Mouse (Mus musculus): ENCODE data around the gene Zfp503. TPM values are rescaled to one million over a fixed set of nuclear protein-coding genes. Genes with fewer than 3 reads are reported as not detected.
A peak's percentile ranks its signal among the peaks of the same experiment; 100 is the strongest.

The Zfp503 gene
- polyA plus RNA-seq, 1 experiment = 0.02 TPM

DNA sequence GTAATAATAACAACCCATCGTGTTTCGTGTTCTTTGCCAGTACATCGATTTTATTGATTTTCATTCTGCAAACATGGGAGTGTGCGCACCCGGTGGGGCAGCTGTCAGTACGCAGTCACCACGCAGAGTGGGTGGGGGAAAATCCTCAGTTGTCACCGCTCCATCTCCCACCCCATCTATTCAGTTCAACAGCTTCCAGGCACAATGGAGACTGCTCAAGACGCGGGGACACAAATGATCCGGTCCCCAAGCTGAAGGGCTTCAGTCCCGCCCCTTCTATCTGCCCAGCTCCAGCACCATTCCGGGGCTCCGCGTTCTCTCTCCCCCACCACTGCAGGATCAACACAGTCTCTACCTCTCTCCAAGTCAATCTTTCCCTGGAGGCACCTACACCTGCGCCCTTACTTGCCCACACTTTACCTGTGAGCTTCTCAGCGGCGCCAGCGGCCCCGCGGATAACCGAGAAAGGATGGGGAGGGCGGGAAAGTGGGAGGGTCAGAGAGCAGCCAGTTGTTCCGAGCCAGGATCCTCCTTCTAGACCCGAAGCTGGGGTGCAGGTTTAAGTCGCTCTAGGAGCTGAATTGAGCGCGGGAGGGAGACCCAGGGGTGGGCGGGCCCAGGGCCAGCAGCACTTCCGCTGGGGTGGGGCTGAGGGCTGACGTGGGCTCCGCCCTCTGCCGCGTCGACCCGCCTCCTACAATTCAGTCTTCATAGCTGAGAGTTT lies 5.8 kb upstream of the Zfp503 start:
- Histone ChIP-seq H3K9me3 (ENCODE audit: control insufficient read depth, low read length) (peaks cover 3% of the 10 kb centered on the region; the same call in 1 of the 2 replicates), H3K4me1 (ENCODE audit: control insufficient read depth) (peaks cover 7% of the 10 kb centered on the region), H3K27me3 (ENCODE audit: control insufficient read depth) (peaks cover 76% of the 10 kb centered on the region), H3K36me3 (ENCODE audit: control insufficient read depth) (no peaks in the 10 kb centered on the region), H3K4me3 (replicated peaks) (peak overlapping the region; percentile 49)
- TF ChIP-seq TAL1 (IDR thresholded peaks at IDR 0.05; ENCODE audit: low read length) (no peak), GATA1 (IDR thresholded peaks at IDR 0.05; ENCODE audit: low read length) (no peak)

DNA sequence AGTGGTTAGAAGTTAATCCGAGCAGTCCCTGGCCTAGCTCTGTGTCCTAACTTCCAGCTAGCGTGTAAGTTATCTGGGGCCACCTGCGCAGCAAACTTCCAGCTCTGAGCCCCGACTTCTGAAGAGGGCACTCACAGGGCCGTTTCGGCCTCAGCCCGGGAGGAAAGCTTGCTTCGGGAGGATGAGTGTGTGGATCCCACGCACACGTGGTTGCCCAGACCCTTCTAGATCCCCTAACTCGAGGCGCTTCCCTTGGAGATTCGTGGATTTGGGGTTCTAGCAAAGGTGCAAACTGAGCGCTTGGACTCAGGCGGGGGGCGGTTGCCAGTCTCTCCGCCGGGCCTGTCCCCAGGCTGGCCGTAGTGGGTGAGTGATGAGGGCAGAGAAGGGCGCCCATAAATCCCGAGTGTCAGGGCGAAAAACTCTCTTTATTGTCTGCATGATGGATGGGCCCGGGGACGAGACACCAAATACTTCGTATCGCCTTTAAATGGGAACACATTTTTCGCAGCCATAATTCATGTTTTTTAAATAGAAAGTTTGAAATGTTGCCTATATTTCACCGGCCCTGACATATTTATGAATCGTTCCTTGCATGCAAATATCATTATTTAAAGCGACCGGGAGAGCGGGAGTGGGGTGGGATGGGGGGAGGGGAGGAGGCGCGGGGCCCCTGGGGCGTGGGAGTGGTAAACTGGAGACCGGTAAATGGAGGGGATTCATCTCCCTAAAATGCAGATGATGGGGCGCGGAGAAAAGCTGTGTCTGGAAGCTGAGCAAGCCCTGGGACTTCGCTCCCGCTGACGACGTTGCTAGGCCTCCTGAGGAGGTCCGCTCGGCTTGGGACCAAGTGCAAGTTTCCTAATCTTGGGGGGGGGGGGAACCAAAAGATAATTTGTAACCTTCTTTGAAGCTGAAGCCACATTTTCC lies 4.9 kb upstream of the Zfp503 start:
- no peak for TF ChIP-seq GATA1 (IDR thresholded peaks at IDR 0.05; ENCODE audit: low read length)
- no peak for TF ChIP-seq TAL1 (IDR thresholded peaks at IDR 0.05; ENCODE audit: low read length)
- no peak overlapping the region for H3K4me3 ChIP-seq (replicated peaks)

DNA sequence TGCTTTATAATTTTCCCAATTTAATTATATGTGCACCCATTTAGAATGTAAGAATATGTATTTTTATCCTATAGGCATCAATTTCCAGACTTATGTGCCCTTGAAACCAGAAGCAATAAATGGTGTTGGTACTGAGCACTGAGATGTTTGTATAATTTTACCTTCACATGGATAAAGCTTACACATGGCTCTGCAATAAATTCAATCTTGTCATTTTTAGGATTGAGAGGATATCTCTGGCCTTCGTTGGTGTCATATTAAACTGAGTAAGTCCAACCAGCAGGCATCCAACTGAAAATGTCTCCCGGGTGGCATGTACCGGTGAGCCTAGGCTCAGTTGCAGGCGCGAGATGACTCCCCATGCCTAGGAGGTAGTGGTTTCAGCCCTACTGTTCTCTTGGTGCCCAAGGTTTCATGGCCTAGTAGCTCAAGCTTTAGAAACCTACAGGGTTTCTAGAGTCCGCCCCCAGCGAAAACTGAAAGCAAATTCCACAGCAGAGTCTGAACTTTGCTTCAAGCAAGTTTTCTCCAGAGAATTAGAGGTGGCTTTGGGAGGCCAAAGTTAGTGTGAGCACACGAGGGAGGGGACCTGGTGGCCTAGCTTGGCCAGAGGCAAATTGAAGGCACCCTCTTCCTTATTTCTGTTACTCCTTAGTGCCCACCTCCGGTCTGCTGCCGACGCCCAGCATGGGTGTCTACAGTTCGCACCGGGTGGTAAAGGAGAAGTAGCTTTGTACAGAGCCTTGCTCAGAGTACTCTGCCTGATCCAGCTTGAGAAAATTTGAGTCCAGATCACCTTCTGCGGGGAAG lies 4.1 kb upstream of the Zfp503 start:
- Histone ChIP-seq H3K27me3 (ENCODE audit: control insufficient read depth) (peaks cover 90% of the 10 kb centered on the region), H3K9me3 (ENCODE audit: control insufficient read depth, low read length) (peaks cover 3% of the 10 kb centered on the region; the same call in 1 of the 2 replicates), H3K4me3 (replicated peaks) (no peak overlapping the region), H3K36me3 (ENCODE audit: control insufficient read depth) (no peaks in the 10 kb centered on the region), H3K4me1 (ENCODE audit: control insufficient read depth) (peaks cover 7% of the 10 kb centered on the region)
- TF ChIP-seq TAL1 (IDR thresholded peaks at IDR 0.05; ENCODE audit: low read length) (no peak), GATA1 (IDR thresholded peaks at IDR 0.05; ENCODE audit: low read length) (no peak)

More for the DNA sequence above, 4.9 kb upstream of the Zfp503 start:
- Histone ChIP-seq H3K4me1 (ENCODE audit: control insufficient read depth) (peaks cover 7% of the 10 kb centered on the region), H3K27me3 (ENCODE audit: control insufficient read depth) (peaks cover 81% of the 10 kb centered on the region), H3K9me3 (ENCODE audit: control insufficient read depth, low read length) (peaks cover 3% of the 10 kb centered on the region; the same call in 1 of the 2 replicates), H3K36me3 (ENCODE audit: control insufficient read depth) (no peaks in the 10 kb centered on the region)

DNA sequence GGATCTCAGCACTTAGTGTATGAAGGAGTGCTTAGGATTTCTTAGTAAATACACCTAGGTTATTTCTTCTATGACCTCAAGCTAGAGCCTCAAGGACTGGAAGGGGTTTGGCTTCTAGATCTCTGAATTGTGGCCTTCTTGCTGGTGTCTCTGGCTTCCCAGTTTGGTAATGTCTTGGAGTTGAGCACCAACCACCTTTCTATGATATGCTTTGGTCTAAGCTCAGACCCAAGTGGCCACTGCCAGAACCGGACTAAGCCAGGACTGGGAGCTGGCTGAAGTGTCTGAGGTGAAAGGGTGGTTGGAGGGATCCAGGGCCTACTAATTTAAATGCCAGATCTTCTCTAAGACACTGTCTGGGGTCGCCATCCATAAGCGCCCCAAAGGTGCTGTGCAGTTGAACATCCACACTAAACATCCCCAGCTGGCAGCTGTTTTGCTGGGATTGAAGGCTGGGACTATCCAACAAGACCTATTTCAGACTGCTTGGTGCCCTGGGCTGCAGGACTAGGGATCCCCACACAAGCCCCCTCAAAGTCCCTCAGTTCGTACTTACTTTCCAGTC lies 3.0 kb upstream of the Zfp503 start:
- peaks cover 7% of the 10 kb centered on the region for H3K4me1 ChIP-seq (ENCODE audit: control insufficient read depth)
- TF ChIP-seq TAL1 (IDR thresholded peaks at IDR 0.05; ENCODE audit: low read length) (no peak), GATA1 (IDR thresholded peaks at IDR 0.05; ENCODE audit: low read length) (no peak)
- H3K27me3 ChIP-seq (ENCODE audit: control insufficient read depth) = peaks cover 97% of the 10 kb centered on the region
- H3K4me3 ChIP-seq (replicated peaks) = no peak overlapping the region
- peaks cover 3% of the 10 kb centered on the region; the same call in 1 of the 2 replicates for H3K9me3 ChIP-seq (ENCODE audit: control insufficient read depth, low read length)
- H3K36me3 ChIP-seq (ENCODE audit: control insufficient read depth) = no peaks in the 10 kb centered on the region

DNA sequence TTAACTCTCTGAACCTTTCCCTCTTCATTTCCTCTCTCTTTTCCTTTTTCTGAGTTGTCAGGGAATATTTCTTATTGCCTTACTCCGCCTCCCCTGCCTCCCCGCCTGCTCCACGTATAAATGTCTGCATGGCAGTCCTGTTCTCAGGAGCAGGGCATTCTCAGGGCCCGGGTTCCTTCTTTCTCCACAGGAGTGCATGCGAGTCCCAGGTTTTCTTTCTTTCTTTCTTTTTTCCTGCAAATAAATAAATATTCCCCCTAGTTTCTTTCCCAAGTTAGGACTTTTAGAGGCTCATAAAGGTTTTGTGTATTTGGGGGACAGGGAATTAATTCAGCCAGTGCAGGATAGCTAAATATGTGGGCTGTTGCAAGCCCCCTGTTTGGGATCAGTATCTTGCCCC lies 2.5 kb upstream of the Zfp503 start:
- H3K4me3 ChIP-seq (replicated peaks) = no peak overlapping the region

DNA sequence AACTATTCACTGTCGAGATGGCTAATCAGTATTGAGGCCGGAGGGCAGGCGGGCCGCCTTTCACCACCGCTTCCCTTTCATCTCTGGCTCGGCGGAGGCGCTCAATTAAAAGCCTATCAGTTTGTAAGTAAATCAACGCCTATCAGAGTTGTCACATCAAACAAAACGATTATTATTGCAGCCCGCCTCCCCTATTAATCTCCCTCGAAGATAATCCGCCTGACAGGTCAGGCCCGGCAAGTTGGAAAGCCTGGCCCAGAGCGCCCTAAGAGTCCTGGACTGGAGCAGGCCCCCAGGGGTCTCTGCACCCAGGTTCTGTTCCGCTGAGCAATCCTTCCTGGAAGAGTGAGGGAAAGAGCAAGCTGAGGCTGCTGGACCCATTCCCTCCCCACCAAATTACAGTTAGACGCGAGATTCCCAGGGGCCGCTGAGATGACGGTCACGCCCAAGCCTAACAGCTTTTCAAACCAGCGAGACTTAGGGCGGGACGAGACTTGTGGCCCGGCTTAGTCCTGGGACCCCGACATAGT lies 1.9 kb upstream of the Zfp503 start:
- Histone ChIP-seq H3K4me1 (ENCODE audit: control insufficient read depth) (peaks cover 7% of the 10 kb centered on the region), H3K36me3 (ENCODE audit: control insufficient read depth) (no peaks in the 10 kb centered on the region), H3K4me3 (replicated peaks) (no peak overlapping the region), H3K27me3 (ENCODE audit: control insufficient read depth) (peaks cover 100% of the 10 kb centered on the region), H3K9me3 (ENCODE audit: control insufficient read depth, low read length) (peaks cover 5% of the 10 kb centered on the region; the same call in 1 of the 2 replicates)
- TF ChIP-seq TAL1 (IDR thresholded peaks at IDR 0.05; ENCODE audit: low read length) (no peak), GATA1 (IDR thresholded peaks at IDR 0.05; ENCODE audit: low read length) (no peak)

More for the DNA sequence above, 2.5 kb upstream of the Zfp503 start:
- no peaks in the 10 kb centered on the region for H3K36me3 ChIP-seq (ENCODE audit: control insufficient read depth)
- TF ChIP-seq GATA1 (IDR thresholded peaks at IDR 0.05; ENCODE audit: low read length) (no peak), TAL1 (IDR thresholded peaks at IDR 0.05; ENCODE audit: low read length) (no peak)
- H3K9me3 ChIP-seq (ENCODE audit: control insufficient read depth, low read length) = peaks cover 5% of the 10 kb centered on the region; the same call in 1 of the 2 replicates
- peaks cover 7% of the 10 kb centered on the region for H3K4me1 ChIP-seq (ENCODE audit: control insufficient read depth)
- H3K27me3 ChIP-seq (ENCODE audit: control insufficient read depth) = peaks cover 100% of the 10 kb centered on the region

DNA sequence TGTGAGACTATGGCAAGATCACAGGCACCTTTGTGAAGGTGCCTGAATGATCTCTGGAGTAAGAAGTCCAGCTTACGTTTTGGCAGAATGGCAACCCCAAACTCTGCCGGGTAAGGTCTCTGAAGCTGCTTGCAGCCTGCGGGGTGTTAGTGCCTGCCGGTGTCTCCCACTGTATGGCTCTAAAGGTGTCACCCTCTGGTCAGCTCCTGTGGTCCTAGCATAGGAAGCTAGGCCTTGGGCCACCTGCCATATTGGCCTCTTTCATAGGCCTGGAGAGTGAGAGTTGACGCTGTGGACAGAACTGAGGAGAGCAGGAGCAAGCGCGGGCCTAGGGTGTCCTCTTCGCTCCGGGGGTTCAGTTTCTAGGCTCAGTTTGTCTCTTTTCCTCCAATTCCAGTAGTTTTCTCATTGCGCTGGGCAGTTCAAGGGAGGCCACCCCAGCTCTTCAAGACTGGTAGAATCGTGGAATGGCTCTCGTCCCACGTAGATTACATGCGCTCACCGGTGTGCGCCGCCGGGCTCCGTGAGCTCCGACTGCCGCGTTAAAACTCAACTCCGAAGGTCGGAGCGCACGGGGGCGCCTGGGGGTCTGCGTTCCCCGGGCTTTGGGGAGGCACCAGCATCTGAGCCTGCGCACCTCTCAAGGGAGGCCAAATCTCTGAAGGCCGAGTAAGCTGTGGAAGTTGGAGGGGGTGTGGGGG lies 1.1 kb upstream of the Zfp503 start:
- Histone ChIP-seq H3K4me3 (replicated peaks) (no peak overlapping the region), H3K9me3 (ENCODE audit: control insufficient read depth, low read length) (peaks cover 5% of the 10 kb centered on the region; the same call in 1 of the 2 replicates), H3K36me3 (ENCODE audit: control insufficient read depth) (no peaks in the 10 kb centered on the region), H3K27me3 (ENCODE audit: control insufficient read depth) (peaks cover 100% of the 10 kb centered on the region), H3K4me1 (ENCODE audit: control insufficient read depth) (peaks cover 6% of the 10 kb centered on the region)
- TF ChIP-seq TAL1 (IDR thresholded peaks at IDR 0.05; ENCODE audit: low read length) = no peak
- TF ChIP-seq GATA1 (IDR thresholded peaks at IDR 0.05; ENCODE audit: low read length) = no peak

All from erythroblast, embryonic 14.5 days (primary cell).